Mouse (Mus musculus) midbrain, postnatal 0 days (tissue): ENCODE measurements around the gene Ripor3. TPM values are rescaled to one million over a fixed set of nuclear protein-coding genes. Genes with fewer than 3 reads are reported as not detected.
A peak's percentile ranks its signal among the peaks of the same experiment; 100 is the strongest.

ENCODE experiments used
- ATAC-seq: fragments of 200-750 bp; cut with Nextera tagmentation; 2 replicates; pipeline ENCODE4 v1.8.0; 2017; ENCODE audit warnings: moderate number of reproducible peaks, mild to moderate bottlenecking, moderate TSS enrichment, moderate library complexity; ENCODE audit not compliant: low FRiP score
- DNase-seq: peaks from one replicate; pipeline ENCODE4 v3.0.0-alpha.2; 2015; ENCODE audit warnings: low spot score
- H3K27ac ChIP-seq: fragments of 300-500 bp; sonication (generic); 2 replicates; pipeline ENCODE4 v1.5.1; 2014; ENCODE audit warnings: low read depth, mild to moderate bottlenecking, low read length, mixed read lengths
- H3K27me3 ChIP-seq: fragments of 300-500 bp; sonication (generic); 2 replicates; pipeline ENCODE4 v1.6.1; 2014; ENCODE audit warnings: low read length, control low read depth, mixed read lengths; ENCODE audit not compliant: insufficient read depth
- H3K36me3 ChIP-seq: fragments of 300-500 bp; sonication (generic); 2 replicates; pipeline ENCODE4 v1.6.1; 2014; ENCODE audit warnings: low read length, control low read depth, mixed read lengths; ENCODE audit not compliant: insufficient read depth
- H3K4me1 ChIP-seq: fragments of 300-500 bp; sonication (generic); 2 replicates; pipeline ENCODE4 v1.6.1; 2014; ENCODE audit warnings: mild to moderate bottlenecking, control low read depth, antibody characterized with exemption, low read length, mixed read lengths; ENCODE audit not compliant: insufficient read depth
- H3K4me2 ChIP-seq: fragments of 300-500 bp; sonication (generic); 2 replicates; pipeline ENCODE4 v1.6.1; 2014; ENCODE audit warnings: low read depth, mild to moderate bottlenecking, low read length, mixed read lengths; ENCODE audit not compliant: poor library complexity, severe bottlenecking
- H3K4me3 ChIP-seq: fragments of 300-500 bp; sonication (generic); 2 replicates; pipeline ENCODE4 v1.5.1; 2014; ENCODE audit warnings: low read depth, mild to moderate bottlenecking, low read length, moderate library complexity
- H3K9ac ChIP-seq: fragments of 300-500 bp; sonication (generic); replicated peaks from 2 replicates; pipeline ENCODE4 v1.6.1; 2014; ENCODE audit warnings: mild to moderate bottlenecking, low read length, moderate library complexity, mixed read lengths; ENCODE audit not compliant: poor library complexity, severe bottlenecking
- H3K9me3 ChIP-seq: fragments of 300-500 bp; sonication (generic); 2 replicates; pipeline ENCODE4 v1.6.1; 2016; ENCODE audit warnings: low read length, control low read depth
- CTCF ChIP-seq: IDR thresholded peaks from 2 replicates; pipeline ENCODE4 v1.5.1; 2016; ENCODE audit warnings: antibody characterized with exemption, mild to moderate bottlenecking
- WGBS: fragments of 180-500 bp; shearing (Covaris S2); extraction: QIAGEN DNeasy Blood & Tissue Kit; methylation state at CpG from one replicate; pipeline ENCODE4 v1.1.7; 2014; 5-methylcytosine and 5-hydroxymethylcytosine counted together
- polyA plus RNA-seq: library from polyadenylated mRNA; unstranded; fragments of >200 nt; fragmentation: Nextera tagmentation; extraction: Ambion mirVana; gene quantifications from 2 replicates; pipeline ENCODE4 v1.2.1, GENCODE M21; 2015
- total RNA-seq: library from RNA; depleted of rRNA; stranded (reverse); fragments of >200 nt; gene quantifications from 2 replicates; pipeline ENCODE4 v1.2.3, GENCODE M21; 2014

Gene Ripor3
- total and polyA plus RNA-seq, 2 experiments from 2014 or later: 0.28 to 0.99 TPM

DNA sequence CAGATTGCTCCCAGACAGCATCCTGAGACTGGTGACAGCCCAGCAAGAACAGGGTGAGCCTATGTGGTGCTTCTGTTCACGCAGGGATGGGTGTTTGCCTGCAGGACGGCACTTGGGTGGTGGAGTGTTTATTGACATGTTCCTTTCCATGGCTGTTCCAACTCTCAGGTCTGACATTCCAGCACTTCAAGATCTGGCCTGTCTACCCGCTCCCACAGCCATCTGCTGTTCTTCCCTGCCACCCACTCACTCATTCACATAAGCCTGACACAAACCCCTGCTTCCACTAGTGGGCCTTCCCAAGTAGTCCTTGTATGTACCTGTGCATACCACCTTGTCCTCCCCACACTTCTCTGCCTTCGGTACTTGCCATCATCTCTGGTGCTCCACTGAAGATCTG, 47.2 kb downstream of the Ripor3 start:
- Histone ChIP-seq H3K4me3 (no peak overlapping the region), H3K9ac (no peak overlapping the region), H3K4me2 (no peak overlapping the region), H3K4me1 (no peaks in the 10 kb centered on the region), H3K27me3 (no peaks in the 10 kb centered on the region), H3K36me3 (peaks cover 48% of the 10 kb centered on the region), H3K9me3 (no peaks in the 10 kb centered on the region), H3K27ac (no peak overlapping the region)
- no peak for TF ChIP-seq CTCF
- ATAC-seq: no peak
- no peak for DNase-seq
- WGBS: 95% methylated on average over 4 of the region's 4 CpGs

DNA sequence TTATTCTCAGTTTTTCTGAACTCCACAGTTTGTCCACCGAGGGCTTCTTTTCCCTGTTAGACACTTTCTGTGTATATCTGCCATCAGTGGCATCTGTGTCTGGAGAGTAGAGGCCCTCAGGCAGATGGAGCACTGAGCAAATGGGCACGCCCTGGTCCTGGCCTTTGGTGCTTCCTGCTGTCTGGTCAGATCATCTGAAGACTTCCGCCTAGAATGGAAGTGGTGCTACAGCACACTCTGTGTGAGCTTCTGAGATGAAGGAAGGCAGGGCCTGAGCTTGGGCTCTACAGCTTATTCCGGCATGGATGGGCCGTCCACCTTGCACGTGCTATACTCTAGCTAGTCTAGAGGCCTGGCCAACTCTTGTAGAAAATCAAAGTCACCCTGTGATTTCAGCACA, 48.1 kb downstream of the Ripor3 start:
- no peak overlapping the region for H3K9ac ChIP-seq
- ATAC-seq (no peak), DNase-seq (no peak)
- H3K4me3 ChIP-seq: no peak overlapping the region
- H3K4me1 ChIP-seq: no peaks in the 10 kb centered on the region
- WGBS: 91% methylated on average over 6 of the region's 6 CpGs
- TF ChIP-seq CTCF: no peak
- H3K4me2 ChIP-seq: no peak overlapping the region
- no peaks in the 10 kb centered on the region for H3K27me3 ChIP-seq
- no peaks in the 10 kb centered on the region for H3K9me3 ChIP-seq
- peaks cover 42% of the 10 kb centered on the region for H3K36me3 ChIP-seq
- H3K27ac ChIP-seq: no peak overlapping the region

DNA sequence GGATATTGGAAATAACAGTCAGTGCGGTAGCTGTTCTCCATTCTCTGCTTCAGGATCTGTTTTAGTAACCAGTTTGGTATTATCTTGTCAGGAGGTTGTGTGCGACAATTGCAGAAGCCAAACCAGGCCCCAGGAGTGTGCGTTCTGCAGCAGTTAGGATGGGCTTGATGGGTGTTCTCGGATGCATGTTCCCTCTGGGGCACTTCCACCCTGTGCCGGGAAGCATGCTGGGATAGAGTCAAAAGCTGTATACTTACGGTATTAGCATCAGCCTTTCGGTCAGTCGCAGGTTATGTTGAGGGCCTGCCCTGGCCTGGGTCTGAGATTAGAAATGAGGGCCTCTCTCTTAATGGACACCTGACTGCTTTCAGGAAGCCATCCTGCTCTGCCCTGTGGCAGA, 49.8 kb downstream of the Ripor3 start:
- no peak for TF ChIP-seq CTCF
- Histone ChIP-seq H3K4me1 (no peaks in the 10 kb centered on the region), H3K4me3 (no peak overlapping the region), H3K9me3 (no peaks in the 10 kb centered on the region), H3K36me3 (peaks cover 24% of the 10 kb centered on the region), H3K27me3 (no peaks in the 10 kb centered on the region), H3K27ac (no peak overlapping the region), H3K4me2 (no peak overlapping the region), H3K9ac (no peak overlapping the region)
- DNase-seq (no peak), ATAC-seq (no peak)
- 76% methylated on average over 8 of the region's 8 CpGs for WGBS

DNA sequence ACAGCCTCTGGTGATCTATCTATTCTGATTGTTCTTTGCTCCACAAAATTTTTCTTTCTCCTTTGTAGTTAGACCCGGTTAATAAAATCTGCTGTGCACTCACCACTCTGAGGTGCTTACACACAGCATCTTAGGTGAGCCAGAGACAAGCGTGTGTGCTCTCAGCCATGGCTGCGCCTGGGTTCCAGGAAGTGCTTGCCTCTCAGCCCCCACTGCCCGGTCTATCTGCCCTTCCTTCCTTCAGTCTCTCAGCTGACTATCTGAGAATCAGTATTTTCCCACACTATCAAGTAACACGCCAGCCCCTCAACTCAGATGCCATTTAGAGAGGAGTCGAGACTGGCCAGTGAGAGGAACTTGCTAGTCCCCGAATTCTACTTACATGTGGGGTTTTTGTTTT, 50.4 kb downstream of the Ripor3 start:
- 82% methylated on average over 7 of the region's 7 CpGs for WGBS
- no peak overlapping the region for H3K4me3 ChIP-seq
- H3K27ac ChIP-seq: no peak overlapping the region
- H3K9me3 ChIP-seq: no peaks in the 10 kb centered on the region
- DNase-seq (no peak), ATAC-seq (no peak)
- peaks cover 18% of the 10 kb centered on the region for H3K36me3 ChIP-seq
- no peak overlapping the region for H3K4me2 ChIP-seq
- H3K4me1 ChIP-seq: no peaks in the 10 kb centered on the region
- H3K9ac ChIP-seq: no peak overlapping the region
- TF ChIP-seq CTCF: no peak
- no peaks in the 10 kb centered on the region for H3K27me3 ChIP-seq

DNA sequence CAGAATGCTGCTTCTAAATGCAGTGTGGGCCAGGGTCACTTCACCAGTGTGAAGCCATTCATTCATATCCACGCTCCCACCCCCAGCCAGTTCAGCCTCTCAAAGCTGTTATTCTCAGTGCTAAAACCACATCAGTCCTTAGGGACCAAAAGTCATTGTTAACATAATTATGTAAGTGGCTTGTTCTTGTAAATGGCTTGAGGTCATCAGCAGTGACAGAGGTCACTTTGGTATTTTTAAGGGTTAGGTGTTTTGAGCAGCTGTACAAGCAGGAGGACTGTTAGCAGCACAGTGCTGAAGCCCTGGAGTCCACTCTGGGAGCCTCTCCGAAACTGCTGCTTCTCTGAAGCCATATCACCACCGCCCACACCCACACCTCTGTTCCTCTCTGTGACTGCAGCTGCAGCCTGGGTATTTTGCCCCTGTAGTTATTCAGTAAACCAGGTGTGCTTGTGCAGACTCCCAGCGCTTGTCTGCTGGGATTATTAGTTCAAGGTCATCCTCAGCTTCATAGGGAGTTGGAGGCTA, 51.0 kb downstream of the Ripor3 start:
- Histone ChIP-seq H3K36me3 (peaks cover 15% of the 10 kb centered on the region), H3K9me3 (no peaks in the 10 kb centered on the region), H3K4me2 (no peak overlapping the region), H3K9ac (no peak overlapping the region), H3K4me1 (no peaks in the 10 kb centered on the region), H3K27ac (0 out of 2 replicates have a peak overlapping the region, but pooled peaks have one; percentile 1), H3K27me3 (no peaks in the 10 kb centered on the region), H3K4me3 (no peak overlapping the region)
- no peak for TF ChIP-seq CTCF
- 87% methylated on average over 4 of the region's 4 CpGs for WGBS
- ATAC-seq (no peak), DNase-seq (no peak)

DNA sequence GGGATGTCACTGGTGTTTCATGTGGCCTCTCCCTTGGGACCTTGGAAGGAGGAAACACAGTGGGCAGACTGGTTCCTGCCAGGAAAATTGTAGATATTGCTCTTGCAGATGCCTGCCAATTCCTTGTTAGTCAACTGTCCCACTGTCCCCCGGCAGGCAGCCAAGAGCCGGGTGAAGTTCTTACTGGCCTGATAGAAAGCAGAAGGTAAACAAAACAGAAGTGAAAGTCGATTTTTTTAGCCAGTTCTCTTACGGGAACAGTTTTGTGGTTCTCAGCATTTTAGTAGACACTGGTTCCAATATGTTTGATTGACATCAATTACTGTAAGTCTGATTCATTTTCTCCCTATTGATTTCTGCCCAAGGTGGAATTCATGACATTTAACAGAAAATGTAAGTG, 51.6 kb downstream of the Ripor3 start:
- Histone ChIP-seq H3K9ac (no peak overlapping the region), H3K27me3 (no peaks in the 10 kb centered on the region), H3K4me1 (no peaks in the 10 kb centered on the region), H3K27ac (no peak overlapping the region), H3K4me3 (no peak overlapping the region), H3K4me2 (no peak overlapping the region), H3K36me3 (peaks cover 10% of the 10 kb centered on the region), H3K9me3 (no peaks in the 10 kb centered on the region)
- no peak for TF ChIP-seq CTCF
- no peak for ATAC-seq
- WGBS: 51% methylated on average over 4 of the region's 4 CpGs
- peak; percentile 65 for DNase-seq
